16 mouse cellular contexts compared by ENCODE assay signal in genomic region chr12:80166651-80167050, GRCm38 (mm10).
"Had no signal": no experiment of that assay in that cellular context is flagged by ENCODE, and none has a peak within 500 bp of the region (broad histone marks: within the 10 kb centered on the region; RNA-seq: fewer than 3 reads in every experiment).

No protein-coding gene starts in this region.

- H3K4me1 ChIP-seq: neural tube, embryonic 12.5 days had no signal

- H3K9ac ChIP-seq: liver, embryonic 15.5 days; neural tube, embryonic 12.5 days had no signal

- H3K4me3 ChIP-seq: limb, embryonic 10.5 days; liver, embryonic 15.5 days; myocyte; neural tube, embryonic 12.5 days had no signal

- H3K4me2 ChIP-seq: liver, embryonic 11.5 days; liver, embryonic 15.5 days; neural tube, embryonic 12.5 days had no signal

- H3K27me3 ChIP-seq: liver, embryonic 15.5 days; neural tube, embryonic 12.5 days had no signal

- ATAC-seq: inflammation-experienced regulatory T-cells, adult 6 months; intestine, postnatal 0 days; lung, postnatal 0 days had no signal

- DNase-seq: kidney, adult 8-10 months; kidney, postnatal 25 days; lung, adult 2 months; lung, postnatal 36 days; midbrain, embryonic 14.5 days; spleen, adult 18-20 months; thymus, adult 2 months; thymus, postnatal 25 days had no signal

- H3K9me3 ChIP-seq: limb, embryonic 10.5 days; liver, embryonic 15.5 days; neural tube, embryonic 12.5 days had no signal

- H3K27ac ChIP-seq: limb, embryonic 10.5 days; liver, embryonic 15.5 days; neural tube, embryonic 12.5 days had no signal
